Mouse (Mus musculus) limb, embryonic 12.5 days (tissue): Measurements from ENCODE around the gene Atg14. TPM values are rescaled to one million over a fixed set of nuclear protein-coding genes. Genes with fewer than 3 reads are reported as not detected.
A peak's percentile ranks its signal among the peaks of the same experiment; 100 is the strongest.
"Not testable (repeated sequence)": the region's sequence is repeated elsewhere in the genome, so short reads cannot be mapped to it uniquely, and the experiment has no call there.

Experiments
- ATAC-seq: fragments of 200-750 bp; cut with Nextera tagmentation; 2 replicates; pipeline ENCODE4 v1.8.0; 2017; ENCODE audit warnings: low read depth, moderate TSS enrichment; ENCODE audit not compliant: insufficient number of reproducible peaks, insufficient read depth, low FRiP score, low TSS enrichment
- H3K27ac ChIP-seq: fragments of 300-500 bp; sonication (generic); 2 replicates; pipeline ENCODE4 v1.5.1; 2016; ENCODE audit warnings: mild to moderate bottlenecking, moderate library complexity
- H3K27me3 ChIP-seq: fragments of 300-500 bp; sonication (generic); 2 replicates; pipeline ENCODE4 v1.6.1; 2016; ENCODE audit warnings: mild to moderate bottlenecking, moderate library complexity
- H3K36me3 ChIP-seq: fragments of 300-500 bp; sonication (generic); 2 replicates; pipeline ENCODE4 v1.6.1; 2016; ENCODE audit warnings: mild to moderate bottlenecking, moderate library complexity
- H3K4me1 ChIP-seq: fragments of 300-500 bp; sonication (generic); replicated peaks from 2 replicates; pipeline ENCODE4 v1.6.1; 2016
- H3K4me2 ChIP-seq: fragments of 300-500 bp; sonication (generic); 2 replicates; pipeline ENCODE4 v1.6.1; 2016; ENCODE audit warnings: mild to moderate bottlenecking, moderate library complexity
- H3K4me3 ChIP-seq: fragments of 300-500 bp; sonication (generic); replicated peaks from 2 replicates; pipeline ENCODE4 v1.5.1; 2016; ENCODE audit warnings: mild to moderate bottlenecking
- H3K9ac ChIP-seq: fragments of 300-500 bp; sonication (generic); replicated peaks from 2 replicates; pipeline ENCODE4 v1.6.1; 2016; ENCODE audit warnings: mild to moderate bottlenecking, moderate library complexity
- H3K9me3 ChIP-seq: fragments of 300-500 bp; sonication (generic); 2 replicates; pipeline ENCODE4 v1.6.1; 2016; ENCODE audit warnings: mild to moderate bottlenecking, moderate library complexity
- WGBS: fragments of 180-500 bp; shearing (Covaris S2); methylation state at CpG from one replicate; pipeline ENCODE4 v1.1.7; 2016; 5-methylcytosine and 5-hydroxymethylcytosine counted together
- polyA plus RNA-seq: library from polyadenylated mRNA; unstranded; fragments of >200 nt; fragmentation: Nextera tagmentation; extraction: Ambion mirVana; gene quantifications from 2 replicates; pipeline ENCODE4 v1.2.1, GENCODE M21; 2016

Gene Atg14
- polyA plus RNA-seq, 1 experiment from 2014 or later, result 20.2 TPM

GRCm38 (mm10) chr14:47544286-47544685, 26.2 kb downstream of the Atg14 start:
- Histone ChIP-seq H3K27ac (no peak overlapping the region), H3K4me3 (no peak overlapping the region), H3K9ac (no peak overlapping the region), H3K27me3 (no peaks in the 10 kb centered on the region), H3K4me2 (no peak overlapping the region), H3K9me3 (no peaks in the 10 kb centered on the region), H3K36me3 (peaks cover 94% of the 10 kb centered on the region), H3K4me1 (no peaks in the 10 kb centered on the region)
- WGBS, result 91% methylated on average over 5 of the region's 5 CpGs
- no peak for ATAC-seq

GRCm38 (mm10) chr14:47542283-47542682, 28.2 kb downstream of the Atg14 start:
- Histone ChIP-seq H3K4me3 (no peak overlapping the region), H3K4me1 (no peaks in the 10 kb centered on the region), H3K9ac (no peak overlapping the region), H3K36me3 (peaks cover 77% of the 10 kb centered on the region), H3K27me3 (no peaks in the 10 kb centered on the region), H3K27ac (no peak overlapping the region), H3K4me2 (no peak overlapping the region), H3K9me3 (no peaks in the 10 kb centered on the region)
- ATAC-seq, result no peak
- WGBS, result 93% methylated on average over 3 of the region's 3 CpGs

GRCm38 (mm10) chr14:47541325-47541948, 29.0 kb downstream of the Atg14 start:
- H3K27me3 ChIP-seq, result no peaks in the 10 kb centered on the region
- H3K36me3 ChIP-seq, result peaks cover 68% of the 10 kb centered on the region
- 90% methylated on average over 10 of the region's 10 CpGs for WGBS
- no peak overlapping the region for H3K27ac ChIP-seq
- no peak overlapping the region for H3K4me3 ChIP-seq
- no peaks in the 10 kb centered on the region for H3K4me1 ChIP-seq
- no peak for ATAC-seq
- no peaks in the 10 kb centered on the region for H3K9me3 ChIP-seq
- H3K4me2 ChIP-seq, result no peak overlapping the region
- H3K9ac ChIP-seq, result no peak overlapping the region

- Histone ChIP-seq H3K4me2 (no peak overlapping the region), H3K9ac (no peak overlapping the region), H3K9me3 (no peaks in the 10 kb centered on the region), H3K36me3 (peaks cover 35% of the 10 kb centered on the region), H3K4me1 (peaks cover 10% of the 10 kb centered on the region; the same call in 1 of the 2 replicates), H3K4me3 (no peak overlapping the region), H3K27ac (no peak overlapping the region), H3K27me3 (no peaks in the 10 kb centered on the region)
- ATAC-seq, result no peak
- 84% methylated on average over 1 of the region's 1 CpGs for WGBS
These were observed 35.4 kb downstream of the Atg14 start for GRCm38 (mm10) chr14:47535096-47535495.

- 0 out of 2 replicates have a peak, but pooled peaks have one; percentile 28 for ATAC-seq
- H3K4me2 ChIP-seq, result no peak overlapping the region
- H3K9me3 ChIP-seq, result no peaks in the 10 kb centered on the region
- 86% methylated on average over 5 of the region's 5 CpGs for WGBS
- H3K27me3 ChIP-seq, result no peaks in the 10 kb centered on the region
- H3K27ac ChIP-seq, result no peak overlapping the region
- peaks cover 10% of the 10 kb centered on the region; the same call in 1 of the 2 replicates for H3K4me1 ChIP-seq
- no peak overlapping the region for H3K4me3 ChIP-seq
- H3K36me3 ChIP-seq, result peaks cover 25% of the 10 kb centered on the region
- H3K9ac ChIP-seq, result no peak overlapping the region
These were observed 36.3 kb downstream of the Atg14 start for GRCm38 (mm10) chr14:47534176-47534525.

- peak; percentile 83; the same call in 1 of the 2 replicates for ATAC-seq
- H3K4me3 ChIP-seq, result no peak overlapping the region
- no peaks in the 10 kb centered on the region for H3K9me3 ChIP-seq
- no peak overlapping the region for H3K9ac ChIP-seq
- H3K27me3 ChIP-seq, result no peaks in the 10 kb centered on the region
- peaks cover 24% of the 10 kb centered on the region for H3K36me3 ChIP-seq
- H3K4me2 ChIP-seq, result no peak overlapping the region
- 43% methylated on average over 11 of the region's 11 CpGs for WGBS
- H3K27ac ChIP-seq, result peak overlapping the region; percentile 36
- H3K4me1 ChIP-seq, result peaks cover 10% of the 10 kb centered on the region; the same call in 1 of the 2 replicates
These were observed 36.9 kb downstream of the Atg14 start for GRCm38 (mm10) chr14:47533365-47534175.

GRCm38 (mm10) chr14:47532496-47532895, 38.0 kb downstream of the Atg14 start:
- no peaks in the 10 kb centered on the region for H3K27me3 ChIP-seq
- ATAC-seq, result no peak

GRCm38 (mm10) chr14:47529592-47529991, 40.9 kb downstream of the Atg14 start:
- H3K4me2 ChIP-seq, H3K27ac ChIP-seq, ATAC-seq, H3K9me3 ChIP-seq, H3K27me3 ChIP-seq, H3K9ac ChIP-seq, H3K4me3 ChIP-seq: not testable (repeated sequence)
- peaks cover 24% of the 10 kb centered on the region for H3K36me3 ChIP-seq
- 90% methylated on average over 12 of the region's 12 CpGs for WGBS
- peaks cover 10% of the 10 kb centered on the region; the same call in 1 of the 2 replicates for H3K4me1 ChIP-seq

More at GRCm38 (mm10) chr14:47532496-47532895, 38.0 kb downstream of the Atg14 start:
- Histone ChIP-seq H3K4me2 (no peak overlapping the region), H3K36me3 (peaks cover 24% of the 10 kb centered on the region), H3K4me3 (no peak overlapping the region), H3K9ac (no peak overlapping the region), H3K9me3 (no peaks in the 10 kb centered on the region), H3K27ac (no peak overlapping the region), H3K4me1 (peaks cover 10% of the 10 kb centered on the region; the same call in 1 of the 2 replicates)
- 69% methylated on average over 1 of the region's 1 CpGs for WGBS

GRCm38 (mm10) chr14:47529019-47529418, 41.4 kb downstream of the Atg14 start:
- Histone ChIP-seq H3K4me2 (no peak overlapping the region), H3K36me3 (peaks cover 24% of the 10 kb centered on the region), H3K27me3 (no peaks in the 10 kb centered on the region), H3K9me3 (no peaks in the 10 kb centered on the region), H3K27ac (no peak overlapping the region), H3K4me3 (no peak overlapping the region), H3K9ac (no peak overlapping the region), H3K4me1 (peaks cover 12% of the 10 kb centered on the region; the same call in 1 of the 2 replicates)
- ATAC-seq, result no peak
- 44% methylated on average over 8 of the region's 8 CpGs for WGBS

GRCm38 (mm10) chr14:47528293-47528692, 42.2 kb downstream of the Atg14 start:
- no peak overlapping the region for H3K9ac ChIP-seq
- H3K27ac ChIP-seq, result no peak overlapping the region
- H3K9me3 ChIP-seq, result no peaks in the 10 kb centered on the region
- H3K4me2 ChIP-seq, result no peak overlapping the region
- WGBS, result 83% methylated on average over 3 of the region's 3 CpGs
- peaks cover 24% of the 10 kb centered on the region for H3K36me3 ChIP-seq
- 0 out of 2 replicates have a peak, but pooled peaks cover 5% of the 10 kb centered on the region for H3K4me1 ChIP-seq
- H3K4me3 ChIP-seq, result no peak overlapping the region
- no peaks in the 10 kb centered on the region for H3K27me3 ChIP-seq
- ATAC-seq, result no peak

- Histone ChIP-seq H3K36me3 (peaks cover 24% of the 10 kb centered on the region), H3K27ac (no peak overlapping the region), H3K27me3 (no peaks in the 10 kb centered on the region), H3K4me3 (no peak overlapping the region), H3K9me3 (no peaks in the 10 kb centered on the region), H3K9ac (no peak overlapping the region), H3K4me2 (no peak overlapping the region), H3K4me1 (0 out of 2 replicates have a peak, but pooled peaks cover 3% of the 10 kb centered on the region)
- no peak for ATAC-seq
- WGBS, result 85% methylated on average over 2 of the region's 2 CpGs
These were observed 42.6 kb downstream of the Atg14 start for GRCm38 (mm10) chr14:47527833-47528232.
